Mouse (Mus musculus): ENCODE measurements at regions not wholly inside any gene's neighbourhood (a gene's known extent, or its start where the extent isn't known, plus 50 kb on each side); places are given as distances from the start of the nearest gene placed in this dataset.

- no peak for ATAC-seq
Measured at GRCm38 (mm10) chr12:107050891-107051635, 437.4 kb upstream of the 3110018I06Rik start.

- no peak for ATAC-seq
Measured at GRCm38 (mm10) chr12:107052136-107052535, 436.3 kb upstream of the 3110018I06Rik start.

- ATAC-seq, result no peak
Measured at GRCm38 (mm10) chr12:107056553-107056952, 431.9 kb upstream of the 3110018I06Rik start.

- ATAC-seq, result no peak
Measured at GRCm38 (mm10) chr12:107060514-107060913, 427.9 kb upstream of the 3110018I06Rik start.

GRCm38 (mm10) chr12:107067346-107067745 lies 421.1 kb upstream of the 3110018I06Rik start:
- no peak for ATAC-seq

- no peak for ATAC-seq
Measured at GRCm38 (mm10) chr12:107082541-107082940, 405.9 kb upstream of the 3110018I06Rik start.

GRCm38 (mm10) chr12:107085058-107085905 lies 403.1 kb upstream of the 3110018I06Rik start:
- ATAC-seq, result no peak

- peak; percentile 89 for ATAC-seq
Measured at GRCm38 (mm10) chr12:107085906-107086655, 402.4 kb upstream of the 3110018I06Rik start.

- ATAC-seq, result no peak
Measured at GRCm38 (mm10) chr12:107092151-107092550, 396.3 kb upstream of the 3110018I06Rik start.

GRCm38 (mm10) chr12:107093326-107093725 lies 395.1 kb upstream of the 3110018I06Rik start:
- no peak for ATAC-seq

GRCm38 (mm10) chr12:107095409-107095808 lies 393.0 kb upstream of the 3110018I06Rik start:
- ATAC-seq, result no peak

GRCm38 (mm10) chr12:107104570-107104969 lies 383.9 kb upstream of the 3110018I06Rik start:
- ATAC-seq, result no peak

- no peak for ATAC-seq
Measured at GRCm38 (mm10) chr12:107105017-107105416, 383.4 kb upstream of the 3110018I06Rik start.

GRCm38 (mm10) chr12:107111908-107112770 lies 376.3 kb upstream of the 3110018I06Rik start:
- ATAC-seq, result no peak

- peak; percentile 82 for ATAC-seq
Measured at GRCm38 (mm10) chr12:107118364-107118763, 370.1 kb upstream of the 3110018I06Rik start.

GRCm38 (mm10) chr12:107119076-107119475 lies 369.4 kb upstream of the 3110018I06Rik start:
- ATAC-seq, result peak; percentile 26

- ATAC-seq, result no peak
Measured at GRCm38 (mm10) chr12:107120486-107121186, 367.8 kb upstream of the 3110018I06Rik start.

GRCm38 (mm10) chr12:107121990-107122389 lies 366.4 kb upstream of the 3110018I06Rik start:
- ATAC-seq, result no peak

- peak; percentile 51 for ATAC-seq
Measured at GRCm38 (mm10) chr12:107123661-107124060, 364.8 kb upstream of the 3110018I06Rik start.

GRCm38 (mm10) chr12:107124263-107124885 lies 364.1 kb upstream of the 3110018I06Rik start:
- ATAC-seq, result peak; percentile 2

GRCm38 (mm10) chr12:107125201-107125600 lies 363.2 kb upstream of the 3110018I06Rik start:
- ATAC-seq, result no peak
